Mouse (Mus musculus): ENCODE data around the gene Zfand4. TPM values are rescaled to one million over a fixed set of nuclear protein-coding genes. Genes with fewer than 3 reads are reported as not detected.

The Zfand4 gene
- polyA plus RNA-seq, 1 experiment from 2014 or later, result 8.1 TPM

DNA sequence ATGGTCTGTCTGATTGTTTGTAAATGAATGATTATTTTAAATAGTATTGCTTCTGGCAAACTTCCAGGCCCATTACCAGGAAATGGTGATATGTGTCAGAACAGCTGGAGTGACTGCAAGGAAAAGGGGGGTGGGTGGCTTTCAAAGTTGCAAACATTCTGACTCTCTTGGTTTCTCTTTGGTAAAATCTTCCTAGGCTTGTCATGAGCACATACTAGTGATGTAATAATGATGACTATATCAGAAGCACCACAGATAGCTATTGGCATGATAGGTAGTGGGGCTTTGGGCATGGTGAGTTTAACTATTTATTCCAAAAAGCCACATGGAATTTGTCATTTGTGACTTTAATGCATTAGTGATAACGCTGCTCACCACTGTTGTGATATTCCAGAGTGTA lies 110.1 kb downstream of the Zfand4 start:
- no peak overlapping the region for H3K27ac ChIP-seq
- H3K4me1 ChIP-seq (replicated peaks), result no peaks in the 10 kb centered on the region
- no peaks in the 10 kb centered on the region for H3K27me3 ChIP-seq
- 0 out of 2 replicates have a peak, but pooled peaks cover 7% of the 10 kb centered on the region for H3K36me3 ChIP-seq
- ATAC-seq (ENCODE audit: insufficient number of reproducible peaks, insufficient read depth, low FRiP score, low TSS enrichment, low read depth), result no peak
- no peak overlapping the region for H3K9ac ChIP-seq (replicated peaks)
- H3K9me3 ChIP-seq, result no peaks in the 10 kb centered on the region
- no peak overlapping the region for H3K4me3 ChIP-seq (replicated peaks)
- H3K4me2 ChIP-seq, result no peak overlapping the region
- 94% methylated on average over 1 of the region's 1 CpGs for WGBS

- Histone ChIP-seq H3K27me3 (no peaks in the 10 kb centered on the region), H3K4me3 (replicated peaks) (no peak overlapping the region), H3K4me1 (replicated peaks) (no peaks in the 10 kb centered on the region), H3K9ac (replicated peaks) (no peak overlapping the region), H3K4me2 (no peak overlapping the region), H3K9me3 (no peaks in the 10 kb centered on the region), H3K36me3 (0 out of 2 replicates have a peak, but pooled peaks cover 7% of the 10 kb centered on the region), H3K27ac (no peak overlapping the region)
- ATAC-seq (ENCODE audit: insufficient number of reproducible peaks, insufficient read depth, low FRiP score, low TSS enrichment, low read depth), result no peak
These were observed 110.6 kb downstream of the Zfand4 start for GRCm38 (mm10) chr6:116374618-116375017.

- Histone ChIP-seq H3K36me3 (0 out of 2 replicates have a peak, but pooled peaks cover 7% of the 10 kb centered on the region), H3K4me2 (no peak overlapping the region), H3K9me3 (no peaks in the 10 kb centered on the region), H3K9ac (replicated peaks) (no peak overlapping the region), H3K4me3 (replicated peaks) (no peak overlapping the region), H3K27ac (no peak overlapping the region), H3K4me1 (replicated peaks) (no peaks in the 10 kb centered on the region), H3K27me3 (no peaks in the 10 kb centered on the region)
- WGBS, result 92% methylated on average over 7 of the region's 7 CpGs
- ATAC-seq (ENCODE audit: insufficient number of reproducible peaks, insufficient read depth, low FRiP score, low TSS enrichment, low read depth), result no peak
These were observed 114.9 kb downstream of the Zfand4 start for GRCm38 (mm10) chr6:116378892-116379291.

Other genes starting within 250 kb of the Zfand4 start
- 15.5 and 19.4 TPM in 2 replicates for gene Tmcc1, start 70.7 kb upstream of the Zfand4 start, polyA plus RNA-seq (2016; fragmentation: Nextera tagmentation; extraction: Ambion mirVana)
- gene Washc2, start 56.2 kb upstream of the Zfand4 start, polyA plus RNA-seq (2016; fragmentation: Nextera tagmentation; extraction: Ambion mirVana), result 51.8 and 55.9 TPM in 2 replicates
- gene March8, start 73.8 kb downstream of the Zfand4 start, polyA plus RNA-seq (2016; fragmentation: Nextera tagmentation; extraction: Ambion mirVana), result 24.0 and 24.3 TPM in 2 replicates
- gene Alox5, start 197.0 kb downstream of the Zfand4 start, polyA plus RNA-seq (2016; fragmentation: Nextera tagmentation; extraction: Ambion mirVana), result 0.59 and 0.82 TPM in 2 replicates
- not detected in 2 replicates for gene Olfr211, start 224.9 kb downstream of the Zfand4 start, polyA plus RNA-seq (2016; fragmentation: Nextera tagmentation; extraction: Ambion mirVana)
- gene Olfr212, start 242.3 kb downstream of the Zfand4 start, polyA plus RNA-seq (2016; fragmentation: Nextera tagmentation; extraction: Ambion mirVana), result not detected in 2 replicates